Mouse (Mus musculus): Measurements from ENCODE around the gene Psmd3.

Gene Psmd3

GRCm38 (mm10) chr11:98688009-98688408, 5.7 kb downstream of the Psmd3 start:
- CTCF ChIA-PET, result interaction anchor here (0.5 kb wide), 1 partner anchor 567 kb away, joined by 3 read pairs; no protein-coding TSS in a partner anchor

- CTCF ChIA-PET, result interaction anchor here (0.5 kb wide), 1 partner anchor 457 kb away, joined by 4 read pairs; no protein-coding TSS in a partner anchor
These were observed 10.8 kb downstream of the Psmd3 start for GRCm38 (mm10) chr11:98693201-98693600.

GRCm38 (mm10) chr11:98693746-98694145, 11.4 kb downstream of the Psmd3 start:
- CTCF ChIA-PET, result no interaction called here

GRCm38 (mm10) chr11:98694301-98694700, 11.9 kb downstream of the Psmd3 start:
- CTCF ChIA-PET, result no interaction called here

GRCm38 (mm10) chr11:98695408-98695807, 13.1 kb downstream of the Psmd3 start:
- CTCF ChIA-PET, result no interaction called here

- CTCF ChIA-PET, result no interaction called here
These were observed 14.3 kb downstream of the Psmd3 start for GRCm38 (mm10) chr11:98696454-98697216.

GRCm38 (mm10) chr11:98697225-98697624, 14.9 kb downstream of the Psmd3 start:
- CTCF ChIA-PET, result interaction anchor here (1.3 kb wide), 1 partner anchor 90 kb away, joined by 3 read pairs; no protein-coding TSS in a partner anchor

- CTCF ChIA-PET, result interaction anchor here (1.3 kb wide), 1 partner anchor 88 kb away, joined by 3 read pairs; no protein-coding TSS in a partner anchor
These were observed 16.7 kb downstream of the Psmd3 start for GRCm38 (mm10) chr11:98698849-98699640.

- CTCF ChIA-PET, result no interaction called here
These were observed 17.6 kb downstream of the Psmd3 start for GRCm38 (mm10) chr11:98699911-98700310.

GRCm38 (mm10) chr11:98701213-98701670, 18.9 kb downstream of the Psmd3 start, which contains the start of gene Csf3:
Gene Csf3, plus strand, starts transcription at chr11:98701263.
- CTCF ChIA-PET, result no interaction called here

- CTCF ChIA-PET, result no interaction called here
These were observed 20.0 kb downstream of the Psmd3 start for GRCm38 (mm10) chr11:98702323-98702722.

GRCm38 (mm10) chr11:98705021-98705420, 22.7 kb downstream of the Psmd3 start:
- CTCF ChIA-PET, result interaction anchor here (0.5 to 0.6 kb wide), 2 partner anchors 97 to 104 kb away, joined by 3 to 4 read pairs; no protein-coding TSS in a partner anchor

- CTCF ChIA-PET, result interaction anchor here (0.6 kb wide), 1 partner anchor 527 kb away, joined by 4 read pairs; no protein-coding TSS in a partner anchor
These were observed 25.3 kb downstream of the Psmd3 start for GRCm38 (mm10) chr11:98707401-98708281.

GRCm38 (mm10) chr11:98708282-98708956, 26.1 kb downstream of the Psmd3 start:
- CTCF ChIA-PET, result interaction anchor here (0.6 kb wide), 1 partner anchor 528 kb away, joined by 4 read pairs; no protein-coding TSS in a partner anchor

- CTCF ChIA-PET, result no interaction called here
These were observed 26.8 kb downstream of the Psmd3 start for GRCm38 (mm10) chr11:98709001-98709741.

- CTCF ChIA-PET, result interaction anchor here (0.6 kb wide), 1 partner anchor 66 kb away, joined by 19 read pairs; no protein-coding TSS in a partner anchor
These were observed 28.2 kb downstream of the Psmd3 start for GRCm38 (mm10) chr11:98710416-98711045.

GRCm38 (mm10) chr11:98711046-98711434, 28.7 kb downstream of the Psmd3 start:
- CTCF ChIA-PET, result no interaction called here

- CTCF ChIA-PET, result interaction anchor here (0.5 to 1.0 kb wide), 2 partner anchors 70 to 75 kb away, joined by 3 to 4 read pairs; no protein-coding TSS in a partner anchor
These were observed 29.7 kb downstream of the Psmd3 start for GRCm38 (mm10) chr11:98712009-98712408.

- CTCF ChIA-PET, result no interaction called here
These were observed 31.3 kb downstream of the Psmd3 start for GRCm38 (mm10) chr11:98713703-98714102.

Data from spleen, embryonic (tissue).